Comparison of ENCODE assay signal across 23 mouse cellular contexts in the genomic region with DNA sequence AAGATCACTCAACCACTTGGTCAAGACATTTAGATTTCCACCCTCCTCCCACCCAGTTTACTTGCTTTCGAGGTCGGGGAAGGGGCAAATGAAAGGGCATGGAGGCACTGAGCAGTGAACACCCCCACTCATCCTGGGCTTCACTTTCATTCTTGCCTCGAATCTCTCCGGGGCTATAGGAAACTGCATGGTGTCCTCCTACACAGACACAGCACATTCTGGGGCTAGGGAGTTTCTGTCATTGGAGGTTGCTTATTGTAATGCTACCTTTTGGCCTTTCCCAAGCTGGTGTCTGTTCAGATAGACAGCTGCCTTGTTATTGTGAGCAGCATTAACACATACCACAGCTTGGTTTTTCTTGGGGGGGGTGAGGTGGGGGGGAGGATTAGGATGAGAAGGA.
DNase-seq lines count a peak whose midpoint lies in the region; ATAC-seq and TF ChIP-seq lines count a peak whose summit lies in the region.
"Had no signal": no experiment of that assay in that cellular context is flagged by ENCODE, and none has a peak within 500 bp of the region (broad histone marks: within the 10 kb centered on the region; RNA-seq: fewer than 3 reads in every experiment).

No protein-coding gene starts in this region.

- DNase-seq in heart, adult 11 months = peak; percentile 37
- no peak for DNase-seq in heart, postnatal 25 days (ENCODE audit: low spot score)
- peak; percentile 64 for DNase-seq in R1 (ENCODE audit: low read depth, low spot score)
- no peak for DNase-seq in kidney, postnatal 10 days
- DNase-seq in midbrain, embryonic 11.5 days (ENCODE audit: low spot score, missing footprints) = no peak
- DNase-seq: adrenal gland, adult 8-10 months; adrenal gland, postnatal 14 days; adrenal gland, postnatal 36 days; cerebellum, adult 11-12 months; cerebellum, adult 2 months; cerebellum, adult 9-10 months; cerebellum, postnatal 10 days; cerebellum, postnatal 25 days had no signal

- H3K27ac ChIP-seq in olfactory bulb, adult 2 months (ENCODE audit: insufficient read depth, low read depth, low read length) = peak overlapping the region; percentile 99
- H3K27ac ChIP-seq in midbrain, embryonic 11.5 days (ENCODE audit: low read depth, low read length) = no peak overlapping the region
- H3K27ac ChIP-seq: embryonic facial prominence, embryonic 13.5 days; embryonic facial prominence, embryonic 15.5 days; forebrain, embryonic 10.5 days; forebrain, embryonic 12.5 days had no signal

- no peak for TF ChIP-seq POLR2A in olfactory bulb, adult 2 months (IDR thresholded peaks at IDR 0.05; ENCODE audit: insufficient read depth, low read depth, low read length)

- no peaks in the 10 kb centered on the region for H3K9me3 ChIP-seq in midbrain, embryonic 11.5 days (ENCODE audit: control insufficient read depth, low read length)
- H3K9me3 ChIP-seq: embryonic facial prominence, embryonic 13.5 days; embryonic facial prominence, embryonic 15.5 days; forebrain, embryonic 10.5 days; forebrain, embryonic 12.5 days; G1E had no signal

- H3K4me1 ChIP-seq in olfactory bulb, adult 2 months (ENCODE audit: control insufficient read depth, insufficient read depth, low read length) = peaks cover 5% of the 10 kb centered on the region; the same call in 1 of the 2 replicates
- H3K4me1 ChIP-seq in midbrain, embryonic 11.5 days (ENCODE audit: control insufficient read depth, insufficient read depth, low read length) = no peaks in the 10 kb centered on the region
- H3K4me1 ChIP-seq: embryonic facial prominence, embryonic 13.5 days; embryonic facial prominence, embryonic 15.5 days had no signal

- H3K27me3 ChIP-seq in midbrain, embryonic 11.5 days (ENCODE audit: control insufficient read depth, insufficient read depth, low read length) = no peaks in the 10 kb centered on the region
- H3K27me3 ChIP-seq: embryonic facial prominence, embryonic 13.5 days; embryonic facial prominence, embryonic 15.5 days; forebrain, embryonic 12.5 days; Patski had no signal

- no peak for ATAC-seq in midbrain, embryonic 11.5 days (ENCODE audit: low FRiP score)
- ATAC-seq: activated CD4-positive, CD25-positive, alpha-beta regulatory T cell, adult 4 months; forebrain, embryonic 14.5 days; Patski had no signal

- H3K36me3 ChIP-seq in midbrain, embryonic 11.5 days (ENCODE audit: control insufficient read depth, insufficient read depth, low read length) = no peaks in the 10 kb centered on the region
- H3K36me3 ChIP-seq: embryonic facial prominence, embryonic 13.5 days; embryonic facial prominence, embryonic 15.5 days; forebrain, embryonic 10.5 days; forebrain, embryonic 12.5 days; G1E had no signal

- H3K4me2 ChIP-seq in midbrain, embryonic 11.5 days = no peak overlapping the region
- H3K4me2 ChIP-seq: embryonic facial prominence, embryonic 13.5 days; embryonic facial prominence, embryonic 15.5 days; forebrain, embryonic 12.5 days had no signal

- intact Hi-C loops in heart, postnatal 25 days (cut with DNase I) = no loop called here

- H3K4me3 ChIP-seq in olfactory bulb, adult 2 months (ENCODE audit: insufficient read depth, low read depth, low read length) = no peak overlapping the region
- H3K4me3 ChIP-seq in midbrain, embryonic 11.5 days (ENCODE audit: low read depth, low read length) = no peak overlapping the region
- H3K4me3 ChIP-seq: embryonic facial prominence, embryonic 13.5 days; embryonic facial prominence, embryonic 15.5 days; erythroblast, embryonic 14.5 days; forebrain, embryonic 10.5 days; forebrain, embryonic 12.5 days had no signal

- no peak overlapping the region for H3K9ac ChIP-seq in midbrain, embryonic 11.5 days (ENCODE audit: low read length)
- H3K9ac ChIP-seq: embryonic facial prominence, embryonic 13.5 days; embryonic facial prominence, embryonic 15.5 days; forebrain, embryonic 12.5 days had no signal

- WGBS in olfactory bulb, adult 2 months = 72% methylated on average over 4 of the region's 4 CpGs
- 94% methylated on average over 4 of the region's 4 CpGs for WGBS in midbrain, embryonic 11.5 days

- no peak for TF ChIP-seq CTCF in olfactory bulb, adult 2 months (IDR thresholded peaks at IDR 0.05; ENCODE audit: insufficient read depth, low read depth, low read length)

Comparison
In these comparisons a context has a peak if more than half of its experiments do, and no peak if none do; other contexts are left out.
1. DNase-seq: peak in heart, adult 11 months (single experiment) and R1 (single experiment); none in heart, postnatal 25 days (single experiment), kidney, postnatal 10 days (single experiment) and midbrain, embryonic 11.5 days (single experiment).